Mouse (Mus musculus) heart, adult 2 months (tissue): Measurements from ENCODE around the gene Vnn1. TPM values are rescaled to one million over a fixed set of nuclear protein-coding genes. Genes with fewer than 3 reads are reported as not detected.

ENCODE experiments used
- DNase-seq, 2 experiments: peaks; one replicate each; pipeline ENCODE4 v3.0.0; 2021
- H3K27ac ChIP-seq: fragments of 200-600 bp; 2 replicates; pipeline ENCODE4 v1.8.1; 2022
- H3K27me3 ChIP-seq: fragments of 200-500 bp; 2 replicates; pipeline ENCODE4 v1.6.1; 2012; ENCODE audit warnings: mild to moderate bottlenecking, low read length, inconsistent platforms, mixed read lengths; ENCODE audit not compliant: control insufficient read depth, insufficient read depth
- H3K36me3 ChIP-seq: fragments of 200-500 bp; 2 replicates; pipeline ENCODE4 v1.6.1; 2012; ENCODE audit warnings: low read length, inconsistent platforms; ENCODE audit not compliant: control insufficient read depth, insufficient read depth
- H3K4me1 ChIP-seq: fragments of 200-500 bp; 2 replicates; pipeline ENCODE4 v1.6.1; 2011; ENCODE audit warnings: low read length; ENCODE audit not compliant: control insufficient read depth, insufficient read depth
- H3K4me3 ChIP-seq: fragments of 200-600 bp; 2 replicates; pipeline ENCODE4 v1.8.1; 2022
- H3K79me2 ChIP-seq: fragments of 200-500 bp; replicated peaks from 2 replicates; pipeline ENCODE4 v1.6.1; 2012; ENCODE audit warnings: mild to moderate bottlenecking, inconsistent platforms, low read length, moderate library complexity, mixed read lengths; ENCODE audit not compliant: control insufficient read depth, insufficient read depth
- H3K9ac ChIP-seq: fragments of 200-500 bp; 2 replicates; pipeline ENCODE4 v1.6.1; 2012; ENCODE audit warnings: low read depth, mild to moderate bottlenecking, control low read depth, inconsistent platforms, low read length, mixed read lengths
- CTCF ChIP-seq: fragments of 200-600 bp; IDR thresholded peaks from 2 replicates; pipeline ENCODE4 v1.8.1; 2022; ENCODE audit warnings: antibody characterized with exemption, mild to moderate bottlenecking, moderate library complexity
- EP300 ChIP-seq: fragments of 200-500 bp; IDR thresholded peaks from 2 replicates; pipeline ENCODE4 v1.6.1; 2011; ENCODE audit warnings: low read depth, low read length, control low read depth; ENCODE audit not compliant: insufficient read depth
- POLR2A ChIP-seq: fragments of 200-500 bp; IDR thresholded peaks from 2 replicates; pipeline ENCODE4 v1.6.1; 2011; ENCODE audit warnings: mild to moderate bottlenecking, low read depth, low read length, control low read depth; ENCODE audit not compliant: insufficient read depth
- WGBS: fragments of 180-500 bp; shearing (Covaris S2); methylation state at CpG from one replicate; pipeline ENCODE4 v1.1.7; 2018; 5-methylcytosine and 5-hydroxymethylcytosine counted together
- intact Hi-C: fragments of 180-260 bp; cut with DNase I; formaldehyde crosslinking; loops from one replicate; pipeline ENCODE4 v1.15.1; 2025
- polyA plus RNA-seq: library from polyadenylated mRNA; depleted of rRNA; stranded (reverse); fragments of >200 nt; gene quantifications from 2 replicates; pipeline ENCODE4 v1.2.3, GENCODE M21; 2012
- total RNA-seq, 2 experiments: library from RNA; stranded (reverse); gene quantifications; 2 replicates each; pipeline ENCODE4 v1.2.3; 2021

Gene Vnn1
- total and polyA plus RNA-seq, 3 experiments = 0.30 to 0.62 (median 0.31) TPM

DNA sequence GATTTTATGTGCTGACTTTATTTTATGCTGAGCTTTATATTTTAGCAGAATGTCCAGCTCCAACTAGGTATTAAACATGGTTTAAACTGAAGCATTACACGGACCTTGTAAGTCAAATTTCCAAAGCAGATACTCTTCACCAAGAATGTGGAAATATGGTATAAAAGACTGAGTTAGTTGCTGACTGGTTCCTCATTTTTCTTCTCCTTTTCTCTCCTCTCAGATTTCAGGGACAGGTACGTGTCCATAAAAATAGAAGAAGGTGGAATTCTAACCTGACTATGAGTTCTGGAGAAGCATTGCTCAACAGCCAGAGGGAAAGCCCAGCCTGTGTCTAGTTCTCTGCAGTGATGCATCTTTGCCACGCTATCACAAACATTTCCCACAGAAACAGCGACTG lies 25.6 kb downstream of the Vnn1 start, which contains the start of gene Taar1:
Taar1 (plus strand) TSS at position 301 of the 400 bp plus-strand sequence.
- TF ChIP-seq EP300 (no peak), POLR2A (no peak), CTCF (no peak)
- Histone ChIP-seq H3K27me3 (no peaks in the 10 kb centered on the region), H3K4me3 (no peak within 1 kb of the TSS), H3K36me3 (no peaks in the 10 kb centered on the region), H3K9ac (no peak within 1 kb of the TSS), H3K4me1 (no peaks in the 10 kb centered on the region), H3K79me2 (no peaks in the 10 kb centered on the region), H3K27ac (no peak within 1 kb of the TSS)
- intact Hi-C loops = no loop called here
- WGBS = 83% methylated on average over 4 of the region's 4 CpGs
- no peak for DNase-seq

DNA sequence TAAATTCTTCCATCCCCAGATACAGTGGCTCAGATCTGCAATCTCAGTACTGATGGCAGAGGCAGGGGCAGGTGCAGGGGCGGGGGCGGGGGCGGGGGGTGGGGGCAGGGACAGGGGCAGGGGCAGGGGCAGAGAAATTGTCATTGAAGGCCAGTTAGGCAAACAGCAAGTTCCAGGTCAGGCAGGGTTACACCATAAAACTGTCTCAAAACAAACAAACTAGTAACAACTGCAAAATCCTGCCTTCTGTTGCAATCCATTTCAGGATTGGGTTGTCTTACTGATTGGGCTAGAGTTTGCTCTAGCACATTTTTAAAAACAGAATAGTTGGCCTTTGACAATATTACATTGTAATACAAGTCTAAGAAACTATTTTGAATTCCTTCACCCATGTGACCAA lies 28.0 kb downstream of the Vnn1 start:
- H3K79me2 ChIP-seq = no peaks in the 10 kb centered on the region
- no peak overlapping the region for H3K27ac ChIP-seq
- no peaks in the 10 kb centered on the region for H3K27me3 ChIP-seq
- TF ChIP-seq POLR2A = no peak
- TF ChIP-seq EP300 = no peak
- TF ChIP-seq CTCF = no peak
- no peak overlapping the region for H3K4me3 ChIP-seq
- H3K9ac ChIP-seq = no peak overlapping the region
- H3K4me1 ChIP-seq = no peaks in the 10 kb centered on the region
- WGBS = 68% methylated on average over 3 of the region's 3 CpGs
- H3K36me3 ChIP-seq = no peaks in the 10 kb centered on the region
- no peak for DNase-seq
- intact Hi-C loops = no loop called here

DNA sequence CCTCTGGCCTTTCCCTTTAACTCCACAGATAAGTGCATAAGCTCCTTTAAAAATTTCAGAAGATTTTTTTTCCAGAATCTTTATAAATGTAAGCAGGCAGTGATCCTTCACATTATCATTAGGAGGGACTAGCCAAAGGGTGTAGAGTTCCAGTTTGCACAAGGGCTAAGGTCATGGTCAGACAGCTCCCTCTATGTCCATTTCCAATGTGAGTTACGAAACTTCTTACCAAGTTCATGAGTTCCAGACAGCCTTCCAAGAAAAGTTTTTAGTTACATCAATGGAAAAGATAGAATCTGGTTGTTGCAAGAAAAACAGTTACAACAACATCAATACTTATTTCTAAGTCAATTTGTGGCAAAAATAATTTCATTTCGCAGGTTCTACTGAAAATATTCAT lies 29.5 kb downstream of the Vnn1 start:
- Histone ChIP-seq H3K4me3 (no peak overlapping the region), H3K36me3 (no peaks in the 10 kb centered on the region), H3K27ac (no peak overlapping the region), H3K4me1 (no peaks in the 10 kb centered on the region), H3K9ac (no peak overlapping the region), H3K27me3 (no peaks in the 10 kb centered on the region), H3K79me2 (no peaks in the 10 kb centered on the region)
- 64% methylated on average over 2 of the region's 2 CpGs for WGBS
- no peak for DNase-seq
- no peak for TF ChIP-seq CTCF
- TF ChIP-seq POLR2A = no peak
- TF ChIP-seq EP300 = no peak
- intact Hi-C loops = no loop called here

DNA sequence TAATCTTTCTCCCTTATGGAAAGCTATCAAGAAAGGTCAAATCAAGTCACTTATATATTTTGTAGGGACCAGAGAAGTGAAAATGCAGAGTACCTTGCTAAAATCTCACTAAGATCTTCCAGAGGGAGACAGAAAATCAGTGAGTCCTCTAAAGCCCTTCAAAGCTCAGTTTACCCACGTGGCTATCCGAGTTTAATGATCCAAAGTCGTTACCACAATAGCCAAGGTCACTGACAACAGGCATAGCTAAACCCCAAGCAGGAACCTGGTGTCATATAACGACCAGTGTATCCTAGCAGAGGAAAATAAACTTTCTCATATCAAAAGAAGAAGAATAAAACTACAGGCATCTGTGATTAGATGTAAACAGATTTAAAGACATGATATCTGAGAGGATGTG lies 43.1 kb downstream of the Vnn1 start:
- Histone ChIP-seq H3K4me1 (no peaks in the 10 kb centered on the region), H3K4me3 (no peak overlapping the region), H3K36me3 (no peaks in the 10 kb centered on the region), H3K27ac (no peak overlapping the region), H3K27me3 (no peaks in the 10 kb centered on the region), H3K79me2 (no peaks in the 10 kb centered on the region), H3K9ac (no peak overlapping the region)
- intact Hi-C loops = no loop called here
- WGBS = 33% methylated on average over 4 of the region's 4 CpGs
- no peak for DNase-seq
- no peak for TF ChIP-seq POLR2A
- no peak for TF ChIP-seq EP300
- no peak for TF ChIP-seq CTCF

DNA sequence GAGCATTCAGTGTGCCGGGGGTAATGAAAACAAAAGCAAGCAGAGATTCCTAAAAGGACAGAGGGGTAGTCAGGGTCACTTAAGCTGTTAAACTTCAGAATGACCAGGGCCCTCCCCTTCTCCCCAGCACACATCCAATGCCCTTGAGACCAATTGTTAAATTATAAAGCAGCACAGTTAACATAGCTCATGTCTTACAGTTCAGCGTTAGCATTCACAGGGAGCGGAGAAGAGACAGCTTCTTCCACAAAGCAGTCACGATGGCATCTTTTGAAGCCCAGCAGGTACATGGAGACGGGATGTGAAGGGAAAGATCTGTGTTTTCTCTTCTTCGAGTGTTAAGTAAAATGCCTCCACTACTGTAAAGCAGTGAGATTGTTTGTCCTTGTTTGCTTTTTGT lies 43.8 kb downstream of the Vnn1 start, which contains the start of gene Taar2:
Taar2 (plus strand) TSS at position 261 of the 400 bp plus-strand sequence.
- H3K27ac ChIP-seq = no peak within 1 kb of the TSS
- DNase-seq = no peak
- no peaks in the 10 kb centered on the region for H3K4me1 ChIP-seq
- WGBS = 60% methylated on average over 6 of the region's 6 CpGs
- no peaks in the 10 kb centered on the region for H3K79me2 ChIP-seq
- intact Hi-C loops = no loop called here
- H3K27me3 ChIP-seq = no peaks in the 10 kb centered on the region
- no peaks in the 10 kb centered on the region for H3K36me3 ChIP-seq
- TF ChIP-seq CTCF (no peak), EP300 (no peak), POLR2A (no peak)
- no peak within 1 kb of the TSS for H3K4me3 ChIP-seq
- H3K9ac ChIP-seq = no peak within 1 kb of the TSS

DNA sequence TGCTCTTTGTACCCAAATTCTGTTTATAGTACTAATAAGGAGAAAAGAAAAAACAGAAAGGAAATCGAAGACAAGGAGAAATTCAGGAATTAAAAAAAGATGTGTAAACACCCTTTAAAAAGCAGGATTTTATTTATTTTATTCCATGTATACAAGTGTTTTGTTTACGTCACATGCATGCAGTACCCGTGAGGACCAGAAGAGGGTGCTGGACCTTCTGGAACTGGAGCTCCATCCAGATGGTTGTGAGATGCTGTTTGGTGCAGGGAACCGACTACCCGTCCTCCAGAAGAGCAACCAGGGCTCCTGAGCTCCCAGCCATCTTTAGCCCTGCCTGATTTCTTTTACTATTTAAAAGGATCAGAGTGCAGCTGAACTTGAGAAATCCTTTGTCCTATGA lies 48.0 kb downstream of the Vnn1 start:
- Histone ChIP-seq H3K27ac (no peak overlapping the region), H3K4me3 (no peak overlapping the region), H3K36me3 (no peaks in the 10 kb centered on the region), H3K79me2 (no peaks in the 10 kb centered on the region), H3K4me1 (no peaks in the 10 kb centered on the region), H3K27me3 (no peaks in the 10 kb centered on the region), H3K9ac (no peak overlapping the region)
- intact Hi-C loops = no loop called here
- WGBS = 75% methylated on average over 5 of the region's 5 CpGs
- DNase-seq = no peak
- TF ChIP-seq EP300 (no peak), CTCF (peak; percentile 46)
